Mouse (Mus musculus): Measurements from ENCODE around the gene Pbp2.

Gene Pbp2

GRCm38 (mm10) chr6:135310305-135310704 lies at the start of gene Pbp2:
Pbp2 (minus strand) TSS chr6:135310405.
- DNase-seq (ENCODE audit: low read depth, low spot score): no peak
- H3K36me3 ChIP-seq (ENCODE audit: control insufficient read depth, insufficient read depth, low read length, poor library complexity, severe bottlenecking): no peaks in the 10 kb centered on the region
- H3K27me3 ChIP-seq (ENCODE audit: control insufficient read depth, insufficient read depth, low read length, poor library complexity, severe bottlenecking): no peaks in the 10 kb centered on the region

DNA sequence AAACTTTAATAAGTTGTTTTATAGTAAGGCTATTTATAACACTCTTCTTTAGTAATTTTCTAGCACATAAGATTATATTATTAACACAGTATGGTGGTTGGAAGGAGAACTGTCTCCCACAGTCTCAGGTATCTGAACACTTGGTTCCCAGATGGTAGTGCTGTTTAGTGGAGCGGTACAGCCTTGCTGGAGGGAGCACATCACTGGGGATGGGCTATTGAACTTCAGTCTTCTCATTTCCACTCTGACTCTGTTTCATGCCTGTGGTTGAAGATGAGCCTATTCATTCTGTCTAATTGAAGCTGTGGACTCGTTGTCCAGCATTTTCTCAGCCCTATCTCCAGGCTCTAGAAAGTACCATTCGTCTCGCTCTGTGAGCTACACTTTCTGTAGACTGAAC lies 44.7 kb upstream of the Pbp2 start:
- no peaks in the 10 kb centered on the region for H3K36me3 ChIP-seq (ENCODE audit: control insufficient read depth, insufficient read depth, low read length, poor library complexity, severe bottlenecking)
- no peak for DNase-seq (ENCODE audit: low read depth, low spot score)
- H3K27me3 ChIP-seq (ENCODE audit: control insufficient read depth, insufficient read depth, low read length, poor library complexity, severe bottlenecking): no peaks in the 10 kb centered on the region; the same call in 1 of the 2 replicates

- no peak for DNase-seq (ENCODE audit: low read depth, low spot score)
- no peaks in the 10 kb centered on the region; the same call in 1 of the 2 replicates for H3K27me3 ChIP-seq (ENCODE audit: control insufficient read depth, insufficient read depth, low read length, poor library complexity, severe bottlenecking)
- no peaks in the 10 kb centered on the region for H3K36me3 ChIP-seq (ENCODE audit: control insufficient read depth, insufficient read depth, low read length, poor library complexity, severe bottlenecking)
These were observed 42.3 kb upstream of the Pbp2 start for GRCm38 (mm10) chr6:135352537-135352936.

GRCm38 (mm10) chr6:135351638-135352302 lies 41.6 kb upstream of the Pbp2 start:
- no peaks in the 10 kb centered on the region for H3K36me3 ChIP-seq (ENCODE audit: control insufficient read depth, insufficient read depth, low read length, poor library complexity, severe bottlenecking)
- DNase-seq (ENCODE audit: low read depth, low spot score): no peak
- H3K27me3 ChIP-seq (ENCODE audit: control insufficient read depth, insufficient read depth, low read length, poor library complexity, severe bottlenecking): no peaks in the 10 kb centered on the region

- no peak for DNase-seq (ENCODE audit: low read depth, low spot score)
- Histone ChIP-seq H3K36me3 (ENCODE audit: control insufficient read depth, insufficient read depth, low read length, poor library complexity, severe bottlenecking) (no peaks in the 10 kb centered on the region), H3K27me3 (ENCODE audit: control insufficient read depth, insufficient read depth, low read length, poor library complexity, severe bottlenecking) (no peaks in the 10 kb centered on the region)
These were observed 30.8 kb upstream of the Pbp2 start for GRCm38 (mm10) chr6:135341076-135341378.

- no peaks in the 10 kb centered on the region for H3K36me3 ChIP-seq (ENCODE audit: control insufficient read depth, insufficient read depth, low read length, poor library complexity, severe bottlenecking)
- no peak for DNase-seq (ENCODE audit: low read depth, low spot score)
- H3K27me3 ChIP-seq (ENCODE audit: control insufficient read depth, insufficient read depth, low read length, poor library complexity, severe bottlenecking): no peaks in the 10 kb centered on the region
These were observed 30.3 kb upstream of the Pbp2 start for GRCm38 (mm10) chr6:135340355-135341075.

- Histone ChIP-seq H3K27me3 (ENCODE audit: control insufficient read depth, insufficient read depth, low read length, poor library complexity, severe bottlenecking) (no peaks in the 10 kb centered on the region), H3K36me3 (ENCODE audit: control insufficient read depth, insufficient read depth, low read length, poor library complexity, severe bottlenecking) (no peaks in the 10 kb centered on the region)
- no peak for DNase-seq (ENCODE audit: low read depth, low spot score)
These were observed 26.2 kb upstream of the Pbp2 start for GRCm38 (mm10) chr6:135336376-135336775.

DNA sequence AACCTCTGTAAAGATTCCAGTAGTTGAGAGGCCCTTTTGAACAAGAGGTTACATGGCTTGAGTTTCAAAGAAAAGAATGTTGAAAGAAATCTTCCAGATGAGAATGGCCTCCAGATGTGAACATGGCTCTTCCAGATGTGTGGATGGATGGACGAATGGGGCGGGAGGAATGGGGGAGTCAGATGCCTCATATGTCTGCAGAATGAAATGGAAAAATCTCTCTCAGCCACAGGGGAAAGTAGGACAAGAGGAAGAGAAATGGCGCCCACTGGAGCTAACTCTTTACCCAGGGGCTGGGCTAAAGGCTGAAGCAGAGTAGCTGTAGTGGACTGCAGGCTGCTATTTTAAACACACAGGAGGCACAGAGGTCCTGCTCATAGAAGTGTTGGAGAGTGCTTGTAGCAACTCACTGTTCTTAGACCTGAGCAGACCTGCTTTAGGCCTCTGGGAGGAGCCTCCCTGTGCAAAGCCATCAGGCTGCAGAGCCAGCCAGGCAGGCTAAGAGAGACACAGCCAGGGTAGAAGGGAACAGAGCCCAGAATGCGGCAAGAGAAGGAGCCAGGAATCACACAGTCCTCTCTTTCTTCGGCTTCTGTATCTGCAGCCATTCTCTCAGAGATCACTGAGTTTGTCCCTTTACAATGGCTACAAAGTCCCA lies 23.9 kb upstream of the Pbp2 start:
- Histone ChIP-seq H3K27me3 (ENCODE audit: control insufficient read depth, insufficient read depth, low read length, poor library complexity, severe bottlenecking) (no peaks in the 10 kb centered on the region), H3K36me3 (ENCODE audit: control insufficient read depth, insufficient read depth, low read length, poor library complexity, severe bottlenecking) (no peaks in the 10 kb centered on the region)
- no peak for DNase-seq (ENCODE audit: low read depth, low spot score)

DNA sequence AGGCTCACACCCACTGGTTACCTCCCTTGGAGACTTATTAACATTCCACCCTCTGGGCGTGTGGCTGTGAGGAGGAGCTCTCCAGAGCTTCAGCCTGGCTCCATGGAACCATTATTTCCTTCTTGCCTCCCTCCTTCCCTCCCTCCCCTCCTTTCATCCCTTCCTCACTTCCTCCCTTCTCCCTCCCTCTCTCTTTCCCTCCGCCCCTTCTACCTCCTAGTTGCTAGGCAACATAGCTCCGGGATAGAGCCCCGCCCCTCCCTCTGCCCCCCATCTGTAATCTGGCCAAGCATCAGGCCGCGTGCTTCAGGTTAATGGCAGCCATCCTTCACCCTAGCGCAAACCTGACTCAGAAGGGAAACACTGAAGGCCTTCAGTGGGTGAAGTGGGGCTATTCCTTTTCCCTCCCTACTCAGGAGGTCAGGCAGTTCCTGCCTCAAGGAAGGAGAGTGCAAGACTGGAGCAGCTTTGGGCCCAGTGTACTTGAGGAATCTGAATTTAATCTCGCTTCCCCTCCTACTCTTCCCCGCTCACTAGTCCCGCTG lies 22.6 kb upstream of the Pbp2 start:
- H3K36me3 ChIP-seq (ENCODE audit: control insufficient read depth, insufficient read depth, low read length, poor library complexity, severe bottlenecking): no peaks in the 10 kb centered on the region
- no peak for DNase-seq (ENCODE audit: low read depth, low spot score)
- no peaks in the 10 kb centered on the region for H3K27me3 ChIP-seq (ENCODE audit: control insufficient read depth, insufficient read depth, low read length, poor library complexity, severe bottlenecking)

DNA sequence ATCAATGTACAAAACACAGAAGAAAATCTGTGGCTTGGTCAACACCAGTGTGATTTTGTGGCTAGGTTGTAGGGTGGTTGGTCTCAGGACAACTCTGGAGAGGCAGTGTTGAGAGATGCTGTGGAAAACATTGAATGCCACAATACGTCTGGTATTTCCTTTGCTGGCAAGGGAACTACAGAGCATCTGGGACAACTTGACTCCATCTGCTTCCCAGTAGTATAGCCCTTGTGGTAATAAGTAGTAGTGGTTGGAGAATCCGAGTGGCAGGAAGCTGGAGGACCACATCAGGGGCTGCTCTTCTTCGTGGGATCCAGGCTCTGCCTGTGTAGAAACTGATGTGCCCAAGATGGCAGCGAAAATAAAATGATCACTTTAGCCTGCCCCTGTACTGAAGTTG lies 21.7 kb upstream of the Pbp2 start:
- no peak for DNase-seq (ENCODE audit: low read depth, low spot score)
- Histone ChIP-seq H3K36me3 (ENCODE audit: control insufficient read depth, insufficient read depth, low read length, poor library complexity, severe bottlenecking) (no peaks in the 10 kb centered on the region), H3K27me3 (ENCODE audit: control insufficient read depth, insufficient read depth, low read length, poor library complexity, severe bottlenecking) (no peaks in the 10 kb centered on the region)

- DNase-seq (ENCODE audit: low read depth, low spot score): no peak
- no peaks in the 10 kb centered on the region for H3K27me3 ChIP-seq (ENCODE audit: control insufficient read depth, insufficient read depth, low read length, poor library complexity, severe bottlenecking)
These were observed 16.6 kb upstream of the Pbp2 start for GRCm38 (mm10) chr6:135326847-135327246.

GRCm38 (mm10) chr6:135324686-135325300 lies 14.6 kb upstream of the Pbp2 start:
- Histone ChIP-seq H3K36me3 (ENCODE audit: control insufficient read depth, insufficient read depth, low read length, poor library complexity, severe bottlenecking) (no peaks in the 10 kb centered on the region), H3K27me3 (ENCODE audit: control insufficient read depth, insufficient read depth, low read length, poor library complexity, severe bottlenecking) (no peaks in the 10 kb centered on the region)
- DNase-seq (ENCODE audit: low read depth, low spot score): peak; percentile 65

More at GRCm38 (mm10) chr6:135326847-135327246, 16.6 kb upstream of the Pbp2 start:
- no peaks in the 10 kb centered on the region for H3K36me3 ChIP-seq (ENCODE audit: control insufficient read depth, insufficient read depth, low read length, poor library complexity, severe bottlenecking)

DNA sequence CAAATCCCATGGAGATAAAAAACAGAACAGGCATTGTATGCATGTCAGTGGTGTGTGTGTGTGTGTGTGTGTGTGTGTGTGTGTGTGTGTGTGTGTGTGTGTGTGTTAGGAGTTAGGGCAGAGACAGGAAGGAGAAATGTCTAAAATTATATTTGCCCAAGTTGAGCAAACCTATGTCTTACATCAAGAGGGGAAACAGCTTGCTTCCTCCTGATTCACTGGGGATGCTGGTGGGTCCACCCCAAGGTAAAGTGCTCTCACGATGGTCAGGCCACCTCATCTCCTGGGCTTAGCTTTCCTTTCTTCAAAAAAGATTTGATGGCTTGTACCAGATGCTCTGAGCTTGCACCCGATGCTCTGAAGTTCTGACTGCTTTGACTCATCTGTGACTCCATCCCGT lies 13.9 kb upstream of the Pbp2 start:
- DNase-seq (ENCODE audit: low read depth, low spot score): peak; percentile 15
- H3K27me3 ChIP-seq (ENCODE audit: control insufficient read depth, insufficient read depth, low read length, poor library complexity, severe bottlenecking): no peaks in the 10 kb centered on the region
- H3K36me3 ChIP-seq (ENCODE audit: control insufficient read depth, insufficient read depth, low read length, poor library complexity, severe bottlenecking): no peaks in the 10 kb centered on the region

DNA sequence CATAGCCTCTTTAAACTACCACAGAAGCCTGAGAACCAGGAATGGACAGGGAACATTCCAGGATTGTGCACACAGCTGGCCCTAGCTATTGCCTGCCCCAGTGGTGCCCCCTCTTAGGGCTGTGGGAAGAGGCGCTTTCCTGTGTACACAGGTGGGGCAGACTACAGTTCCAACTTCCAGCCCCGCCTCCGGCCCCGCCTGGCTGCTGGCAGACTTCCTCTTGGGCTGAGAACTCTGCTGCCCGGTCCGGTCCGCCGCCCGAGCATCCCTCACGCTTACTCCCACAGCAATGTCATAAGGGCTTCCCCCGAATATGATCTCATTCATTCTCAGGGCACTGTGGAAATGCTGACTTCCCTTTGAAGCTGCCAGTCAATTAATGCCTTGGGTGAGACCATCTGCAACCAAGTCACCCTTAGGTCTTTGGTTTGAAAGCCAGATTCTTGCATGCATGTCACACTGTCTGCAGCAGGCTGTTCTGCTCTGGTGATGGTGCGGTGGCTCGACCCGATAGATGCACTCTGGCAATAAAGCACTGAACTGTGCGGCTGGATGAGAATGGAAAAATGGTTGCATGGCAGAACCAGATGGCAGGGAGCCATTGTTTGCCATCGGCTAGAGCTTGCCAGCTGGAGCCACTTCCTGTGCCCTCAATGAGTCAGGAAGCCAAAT lies 13.2 kb upstream of the Pbp2 start:
- Histone ChIP-seq H3K27me3 (ENCODE audit: control insufficient read depth, insufficient read depth, low read length, poor library complexity, severe bottlenecking) (no peaks in the 10 kb centered on the region), H3K36me3 (ENCODE audit: control insufficient read depth, insufficient read depth, low read length, poor library complexity, severe bottlenecking) (no peaks in the 10 kb centered on the region)
- peak; percentile 66 for DNase-seq (ENCODE audit: low read depth, low spot score)

All from splenic B cell, adult 2 months (primary cell).